Mouse (Mus musculus): ENCODE data around the gene Neb. TPM values are rescaled to one million over a fixed set of nuclear protein-coding genes. Genes with fewer than 3 reads are reported as not detected.

Gene Neb
- total and polyA plus RNA-seq, 2 experiments from 2014 or later = 0.80 to 3.7 TPM

DNA sequence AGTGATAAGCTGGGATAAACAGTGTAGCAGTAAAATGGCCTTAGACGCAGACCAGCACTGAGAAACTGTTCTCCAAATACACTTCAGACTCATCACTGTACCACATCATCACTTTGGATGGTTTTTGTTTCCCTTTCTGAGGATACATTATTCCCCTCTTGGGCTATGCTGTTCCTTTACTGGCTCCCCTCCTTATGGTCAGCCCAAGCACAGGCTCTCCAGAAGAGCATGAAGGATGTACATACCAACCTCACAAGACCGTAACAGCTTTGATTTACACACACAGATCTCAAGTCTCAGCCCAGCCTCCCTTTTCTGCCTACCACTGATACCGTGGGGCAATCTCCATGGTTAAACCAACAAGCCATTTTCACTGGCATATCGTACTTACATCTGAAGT lies 6.2 kb downstream of the Neb start:
- 91% methylated on average over 4 of the region's 4 CpGs for WGBS

DNA sequence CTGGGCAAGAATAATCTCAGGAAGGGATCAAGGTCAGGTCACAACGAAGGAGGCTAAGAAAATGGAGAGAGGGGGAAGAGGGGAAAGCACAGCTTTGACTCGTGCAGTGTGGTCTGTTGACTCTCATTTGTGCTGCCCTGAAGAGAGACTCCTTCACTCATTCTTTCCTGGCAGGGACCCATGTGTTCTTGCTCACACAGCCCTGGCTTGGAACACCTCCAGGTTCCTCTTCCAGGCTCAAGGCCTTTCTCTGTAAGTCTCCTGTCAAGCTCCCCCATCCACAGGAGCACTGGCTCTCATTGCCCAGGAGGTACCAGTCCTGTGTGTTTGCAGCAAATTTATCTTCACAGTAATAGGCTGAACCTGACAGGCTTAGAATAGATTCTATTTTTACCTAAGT lies 7.2 kb downstream of the Neb start:
- no peak for DNase-seq (ENCODE audit: low spot score)

More for the DNA sequence above, 6.2 kb downstream of the Neb start:
- Histone ChIP-seq H3K4me3 (ENCODE audit: low read depth, low read length) (no peak overlapping the region), H3K27me3 (ENCODE audit: insufficient read depth, low read length) (no peaks in the 10 kb centered on the region), H3K36me3 (ENCODE audit: insufficient read depth, low read length) (no peaks in the 10 kb centered on the region), H3K9ac (replicated peaks; ENCODE audit: low read length, poor library complexity, severe bottlenecking) (no peak overlapping the region), H3K9me3 (ENCODE audit: low read length) (no peaks in the 10 kb centered on the region), H3K27ac (ENCODE audit: low read depth, low read length) (no peak overlapping the region), H3K4me1 (ENCODE audit: insufficient read depth, low read length) (no peaks in the 10 kb centered on the region), H3K4me2 (ENCODE audit: low read depth, low read length, poor library complexity, severe bottlenecking) (no peak overlapping the region)
- no peak for DNase-seq (ENCODE audit: low spot score)
- no peak for ATAC-seq (ENCODE audit: low FRiP score)
- no peak for TF ChIP-seq CTCF (IDR thresholded peaks at IDR 0.05)

DNA sequence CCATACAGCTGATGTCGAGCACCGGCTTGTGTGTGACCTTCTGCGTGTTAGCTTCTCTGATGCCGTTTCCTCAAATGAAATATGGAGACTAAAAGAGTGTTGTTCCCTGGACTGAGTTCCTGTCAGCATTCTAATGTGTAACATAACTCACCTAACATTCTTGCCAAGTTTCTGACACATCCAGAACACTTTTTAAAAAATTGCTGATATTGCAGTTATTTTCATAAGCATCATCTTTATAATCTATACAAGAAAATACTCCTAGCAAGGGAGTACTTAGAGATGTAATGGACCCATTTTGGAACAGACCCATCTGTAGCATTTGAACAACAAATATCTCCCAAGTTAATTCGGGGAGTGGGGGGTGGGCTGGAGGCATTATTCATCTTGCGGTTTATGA lies 8.7 kb downstream of the Neb start:
- ATAC-seq (ENCODE audit: low FRiP score) (no peak), DNase-seq (ENCODE audit: low spot score) (no peak)
- H3K27ac ChIP-seq (ENCODE audit: low read depth, low read length) = no peak overlapping the region
- 97% methylated on average over 6 of the region's 6 CpGs for WGBS
- H3K36me3 ChIP-seq (ENCODE audit: insufficient read depth, low read length) = no peaks in the 10 kb centered on the region
- TF ChIP-seq CTCF (IDR thresholded peaks at IDR 0.05) = no peak
- H3K4me2 ChIP-seq (ENCODE audit: low read depth, low read length, poor library complexity, severe bottlenecking) = no peak overlapping the region
- H3K4me3 ChIP-seq (ENCODE audit: low read depth, low read length) = no peak overlapping the region
- no peaks in the 10 kb centered on the region for H3K9me3 ChIP-seq (ENCODE audit: low read length)
- no peaks in the 10 kb centered on the region for H3K27me3 ChIP-seq (ENCODE audit: insufficient read depth, low read length)
- no peaks in the 10 kb centered on the region for H3K4me1 ChIP-seq (ENCODE audit: insufficient read depth, low read length)
- H3K9ac ChIP-seq (replicated peaks; ENCODE audit: low read length, poor library complexity, severe bottlenecking) = no peak overlapping the region

More for the DNA sequence above, 7.2 kb downstream of the Neb start:
- no peak overlapping the region for H3K27ac ChIP-seq (ENCODE audit: low read depth, low read length)
- TF ChIP-seq CTCF (IDR thresholded peaks at IDR 0.05) = no peak
- no peak for ATAC-seq (ENCODE audit: low FRiP score)
- H3K4me3 ChIP-seq (ENCODE audit: low read depth, low read length) = no peak overlapping the region
- no peaks in the 10 kb centered on the region for H3K4me1 ChIP-seq (ENCODE audit: insufficient read depth, low read length)
- H3K4me2 ChIP-seq (ENCODE audit: low read depth, low read length, poor library complexity, severe bottlenecking) = no peak overlapping the region
- no peaks in the 10 kb centered on the region for H3K36me3 ChIP-seq (ENCODE audit: insufficient read depth, low read length)
- H3K27me3 ChIP-seq (ENCODE audit: insufficient read depth, low read length) = no peaks in the 10 kb centered on the region
- WGBS = 71% methylated on average over 2 of the region's 2 CpGs
- H3K9me3 ChIP-seq (ENCODE audit: low read length) = no peaks in the 10 kb centered on the region
- H3K9ac ChIP-seq (replicated peaks; ENCODE audit: low read length, poor library complexity, severe bottlenecking) = no peak overlapping the region

DNA sequence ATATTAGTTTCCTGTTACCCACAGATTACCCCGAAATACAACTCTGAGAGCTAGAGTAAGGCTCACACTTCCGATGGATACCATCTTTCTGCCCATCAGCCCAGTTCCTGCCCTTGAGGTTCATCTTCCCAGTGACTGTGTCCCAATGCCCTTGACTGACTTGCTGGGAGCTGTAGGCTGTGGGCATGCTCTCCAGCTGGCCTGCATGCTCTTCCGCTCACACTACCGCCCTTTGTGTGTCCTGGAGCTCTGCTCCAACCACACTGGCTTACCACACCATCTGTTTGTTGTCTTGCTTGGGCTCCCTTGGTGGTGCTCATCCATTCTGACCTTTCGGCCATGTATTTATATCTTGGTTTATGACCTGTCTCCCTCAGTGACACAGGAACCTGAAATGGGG lies 10.6 kb downstream of the Neb start:
- no peak for TF ChIP-seq CTCF (IDR thresholded peaks at IDR 0.05)
- Histone ChIP-seq H3K4me1 (ENCODE audit: insufficient read depth, low read length) (no peaks in the 10 kb centered on the region), H3K27ac (ENCODE audit: low read depth, low read length) (no peak overlapping the region), H3K4me3 (ENCODE audit: low read depth, low read length) (no peak overlapping the region), H3K36me3 (ENCODE audit: insufficient read depth, low read length) (no peaks in the 10 kb centered on the region), H3K27me3 (ENCODE audit: insufficient read depth, low read length) (no peaks in the 10 kb centered on the region), H3K4me2 (ENCODE audit: low read depth, low read length, poor library complexity, severe bottlenecking) (no peak overlapping the region), H3K9ac (replicated peaks; ENCODE audit: low read length, poor library complexity, severe bottlenecking) (no peak overlapping the region), H3K9me3 (ENCODE audit: low read length) (no peaks in the 10 kb centered on the region)
- ATAC-seq (ENCODE audit: low FRiP score) (no peak), DNase-seq (ENCODE audit: low spot score) (no peak)
- WGBS = 92% methylated on average over 5 of the region's 5 CpGs

DNA sequence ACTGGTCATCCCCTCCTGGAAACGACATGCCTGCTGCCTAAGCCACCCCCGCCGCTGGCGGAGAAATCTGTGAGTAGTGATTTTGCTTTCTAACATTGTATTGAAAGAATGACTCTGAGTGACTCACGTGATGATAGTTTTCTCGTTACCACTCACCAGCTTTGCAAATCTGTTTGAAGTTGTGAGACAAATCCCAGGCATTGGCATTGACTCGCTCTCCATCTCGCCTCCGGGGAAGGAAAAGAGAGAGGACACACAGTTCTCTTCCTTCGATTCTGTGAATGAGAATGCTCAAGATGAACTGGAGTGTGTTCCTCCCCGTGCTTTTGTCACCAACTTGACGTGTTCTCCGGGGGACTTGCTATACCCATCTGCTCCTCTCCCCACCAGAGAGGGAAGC lies 11.0 kb downstream of the Neb start:
- Histone ChIP-seq H3K9me3 (ENCODE audit: low read length) (no peaks in the 10 kb centered on the region), H3K36me3 (ENCODE audit: insufficient read depth, low read length) (no peaks in the 10 kb centered on the region), H3K4me2 (ENCODE audit: low read depth, low read length, poor library complexity, severe bottlenecking) (no peak overlapping the region), H3K4me1 (ENCODE audit: insufficient read depth, low read length) (no peaks in the 10 kb centered on the region), H3K4me3 (ENCODE audit: low read depth, low read length) (no peak overlapping the region), H3K27me3 (ENCODE audit: insufficient read depth, low read length) (no peaks in the 10 kb centered on the region), H3K9ac (replicated peaks; ENCODE audit: low read length, poor library complexity, severe bottlenecking) (no peak overlapping the region), H3K27ac (ENCODE audit: low read depth, low read length) (no peak overlapping the region)
- no peak for ATAC-seq (ENCODE audit: low FRiP score)
- no peak for DNase-seq (ENCODE audit: low spot score)
- TF ChIP-seq CTCF (IDR thresholded peaks at IDR 0.05) = no peak
- WGBS = 59% methylated on average over 13 of the region's 13 CpGs

- no peak overlapping the region for H3K9ac ChIP-seq (replicated peaks; ENCODE audit: low read length, poor library complexity, severe bottlenecking)
- no peak for ATAC-seq (ENCODE audit: low FRiP score)
Measured at GRCm38 (mm10) chr2:52361086-52361485, 17.2 kb downstream of the Neb start.

More at GRCm38 (mm10) chr2:52361086-52361485, 17.2 kb downstream of the Neb start:
- H3K4me2 ChIP-seq (ENCODE audit: low read depth, low read length, poor library complexity, severe bottlenecking) = no peak overlapping the region
- H3K4me3 ChIP-seq (ENCODE audit: low read depth, low read length) = no peak overlapping the region
- no peaks in the 10 kb centered on the region for H3K4me1 ChIP-seq (ENCODE audit: insufficient read depth, low read length)
- H3K36me3 ChIP-seq (ENCODE audit: insufficient read depth, low read length) = no peaks in the 10 kb centered on the region
- H3K27ac ChIP-seq (ENCODE audit: low read depth, low read length) = no peak overlapping the region
- H3K9me3 ChIP-seq (ENCODE audit: low read length) = no peaks in the 10 kb centered on the region
- DNase-seq (ENCODE audit: low spot score) = no peak
- no peak for TF ChIP-seq CTCF (IDR thresholded peaks at IDR 0.05)
- H3K27me3 ChIP-seq (ENCODE audit: insufficient read depth, low read length) = no peaks in the 10 kb centered on the region
- 92% methylated on average over 9 of the region's 9 CpGs for WGBS
